Mouse (Mus musculus) kidney, adult 8-10 months (tissue): Measurements from ENCODE around the gene Ift122.

Source experiments
- DNase-seq, 2 experiments: peaks; one replicate each; pipeline ENCODE4 v3.0.0; 2022

Ift122 gene

GRCm38 (mm10) chr6:115927292-115928242, 74.3 kb downstream of the Ift122 start:
- peak in 1 of 2 experiments; percentile 19 for DNase-seq

GRCm38 (mm10) chr6:115930018-115930417, 76.7 kb downstream of the Ift122 start:
- no peak for DNase-seq

- DNase-seq: no peak
Measured at GRCm38 (mm10) chr6:115931639-115932038, 78.4 kb downstream of the Ift122 start, which contains the start of gene Rho. Rho (plus strand) TSS chr6:115931748.

GRCm38 (mm10) chr6:115932391-115932790, 79.1 kb downstream of the Ift122 start:
- no peak for DNase-seq

- no peak for DNase-seq
Measured at GRCm38 (mm10) chr6:115935544-115935943, 82.3 kb downstream of the Ift122 start.

- DNase-seq: no peak
Measured at GRCm38 (mm10) chr6:115938011-115938410, 84.7 kb downstream of the Ift122 start.

- no peak for DNase-seq
Measured at GRCm38 (mm10) chr6:115938798-115939197, 85.5 kb downstream of the Ift122 start.

- peak; percentile 52 for DNase-seq
Measured at GRCm38 (mm10) chr6:115940603-115941002, 87.3 kb downstream of the Ift122 start.

- no peak for DNase-seq
Measured at GRCm38 (mm10) chr6:115941128-115941527, 87.9 kb downstream of the Ift122 start.

GRCm38 (mm10) chr6:115943498-115944427, 90.5 kb downstream of the Ift122 start:
- no peak for DNase-seq

- DNase-seq: no peak
Measured at GRCm38 (mm10) chr6:115944638-115945037, 91.4 kb downstream of the Ift122 start, which contains the start of gene H1foo. H1foo (plus strand) TSS chr6:115944938.

GRCm38 (mm10) chr6:115945633-115946032, 92.4 kb downstream of the Ift122 start:
- DNase-seq: no peak

GRCm38 (mm10) chr6:115946389-115946788, 93.1 kb downstream of the Ift122 start:
- DNase-seq: no peak

GRCm38 (mm10) chr6:115954506-115955074, 101.3 kb downstream of the Ift122 start:
- DNase-seq: no peak

GRCm38 (mm10) chr6:115955169-115955568, 101.9 kb downstream of the Ift122 start:
- no peak for DNase-seq

GRCm38 (mm10) chr6:115955664-115956063, 102.4 kb downstream of the Ift122 start:
- DNase-seq: no peak

GRCm38 (mm10) chr6:115956418-115956921, 103.2 kb downstream of the Ift122 start:
- no peak for DNase-seq

GRCm38 (mm10) chr6:115956922-115957601, 103.8 kb downstream of the Ift122 start:
- DNase-seq: peak; percentile 41 to 62

- no peak for DNase-seq
Measured at GRCm38 (mm10) chr6:115957681-115958080, 104.4 kb downstream of the Ift122 start.

- no peak for DNase-seq
Measured at GRCm38 (mm10) chr6:115958445-115958844, 105.2 kb downstream of the Ift122 start.

- DNase-seq: peak; percentile 81 to 84
Measured at GRCm38 (mm10) chr6:115959151-115959691, 106.0 kb downstream of the Ift122 start.

GRCm38 (mm10) chr6:115960322-115960721, 107.1 kb downstream of the Ift122 start:
- no peak for DNase-seq
